In genomic region chrX:106766812-106767211, GRCm38 (mm10) we compare ENCODE assay signal across 11 mouse cellular contexts.
A peak's percentile ranks its signal among the peaks of the same experiment; 100 is the strongest.
DNase-seq lines count a peak whose midpoint lies in the region; ATAC-seq lines count a peak whose summit lies in the region.
"Had no signal": no experiment of that assay in that cellular context is flagged by ENCODE, and none has a peak within 500 bp of the region (broad histone marks: within the 10 kb centered on the region; RNA-seq: fewer than 3 reads in every experiment).

No protein-coding gene starts in this region.

- H3K4me2 ChIP-seq in midbrain, embryonic 14.5 days (ENCODE audit: low read length): no peak overlapping the region
- no peak overlapping the region for H3K4me2 ChIP-seq in midbrain, embryonic 11.5 days
- H3K4me2 ChIP-seq: embryonic facial prominence, embryonic 12.5 days had no signal

- 18% methylated on average over 1 of the region's 1 CpGs for WGBS in midbrain, embryonic 14.5 days
- WGBS in midbrain, embryonic 11.5 days: 16% methylated on average over 1 of the region's 1 CpGs

- ATAC-seq in midbrain, embryonic 14.5 days (ENCODE audit: low FRiP score, low TSS enrichment): no peak
- no peak for ATAC-seq in midbrain, embryonic 11.5 days (ENCODE audit: low FRiP score)
- ATAC-seq in common myeloid progenitor, adult 5-6 weeks (replicated peaks; ENCODE audit: low read depth, poor library complexity, severe bottlenecking): peak; percentile 72

- no peaks in the 10 kb centered on the region for H3K4me1 ChIP-seq in midbrain, embryonic 14.5 days (ENCODE audit: control insufficient read depth, insufficient read depth, low read length)
- no peaks in the 10 kb centered on the region for H3K4me1 ChIP-seq in midbrain, embryonic 11.5 days (ENCODE audit: control insufficient read depth, insufficient read depth, low read length)
- H3K4me1 ChIP-seq: embryonic facial prominence, embryonic 12.5 days had no signal

- no peak overlapping the region for H3K9ac ChIP-seq in midbrain, embryonic 14.5 days (replicated peaks; ENCODE audit: low read length)
- no peak overlapping the region for H3K9ac ChIP-seq in midbrain, embryonic 11.5 days (ENCODE audit: low read length)
- H3K9ac ChIP-seq: embryonic facial prominence, embryonic 12.5 days had no signal

- peak; percentile 4 to 28 for DNase-seq in heart, postnatal 10 days
- DNase-seq in heart, postnatal 25 days (ENCODE audit: low spot score): no peak
- peak; percentile 44 for DNase-seq in midbrain, embryonic 14.5 days
- DNase-seq in midbrain, embryonic 11.5 days (ENCODE audit: low spot score, missing footprints): no peak
- peak; percentile 4 for DNase-seq in retina, postnatal 1 day
- DNase-seq in c-Kit-positive CD71-positive TER-119-positive erythroid progenitor cells, embryonic 14.5 days (ENCODE audit: low spot score): no peak
- no peak for DNase-seq in urinary bladder, adult 18-20 months (ENCODE audit: low spot score in 2 of 2)
- DNase-seq: gastrocnemius, postnatal 36 days; right cerebral cortex, postnatal 4 days had no signal

- no peaks in the 10 kb centered on the region for H3K36me3 ChIP-seq in midbrain, embryonic 14.5 days (ENCODE audit: control insufficient read depth, insufficient read depth, low read length)
- no peaks in the 10 kb centered on the region for H3K36me3 ChIP-seq in midbrain, embryonic 11.5 days (ENCODE audit: control insufficient read depth, insufficient read depth, low read length)
- H3K36me3 ChIP-seq: embryonic facial prominence, embryonic 12.5 days had no signal

- no peak overlapping the region for H3K4me3 ChIP-seq in midbrain, embryonic 14.5 days (replicated peaks; ENCODE audit: low read depth, low read length)
- H3K4me3 ChIP-seq in midbrain, embryonic 11.5 days (ENCODE audit: low read depth, low read length): no peak overlapping the region
- H3K4me3 ChIP-seq: embryonic facial prominence, embryonic 12.5 days had no signal

- no peaks in the 10 kb centered on the region for H3K27me3 ChIP-seq in midbrain, embryonic 14.5 days (ENCODE audit: control insufficient read depth, insufficient read depth, low read length)
- no peaks in the 10 kb centered on the region for H3K27me3 ChIP-seq in midbrain, embryonic 11.5 days (ENCODE audit: control insufficient read depth, insufficient read depth, low read length)
- H3K27me3 ChIP-seq: embryonic facial prominence, embryonic 12.5 days had no signal

- no peak overlapping the region for H3K27ac ChIP-seq in midbrain, embryonic 14.5 days (replicated peaks; ENCODE audit: low read depth, low read length)
- no peak overlapping the region for H3K27ac ChIP-seq in midbrain, embryonic 11.5 days (ENCODE audit: low read depth, low read length)
- H3K27ac ChIP-seq: embryonic facial prominence, embryonic 12.5 days had no signal

- H3K9me3 ChIP-seq in midbrain, embryonic 14.5 days (ENCODE audit: control insufficient read depth, low read length): no peaks in the 10 kb centered on the region
- no peaks in the 10 kb centered on the region for H3K9me3 ChIP-seq in midbrain, embryonic 11.5 days (ENCODE audit: control insufficient read depth, low read length)
- H3K9me3 ChIP-seq: embryonic facial prominence, embryonic 12.5 days had no signal

- intact Hi-C loops in heart, postnatal 10 days (cut with DNase I): loop anchor here (2.0 kb wide), 1 partner anchor 186 kb away; no protein-coding TSS in a partner anchor
- intact Hi-C loops in heart, postnatal 25 days (cut with DNase I): loop anchor here (2.0 to 10.0 kb wide), 2 partner anchors 186 to 282 kb away; partner anchors contain the start of gene Fndc3c1

Comparison
In these comparisons a context has a peak if more than half of its experiments do, and no peak if none do; other contexts are left out.
1. DNase-seq: peak in heart, postnatal 10 days (2 of 2), midbrain, embryonic 14.5 days (single experiment) and retina, postnatal 1 day (single experiment); none in heart, postnatal 25 days (single experiment), midbrain, embryonic 11.5 days (single experiment), c-Kit-positive CD71-positive TER-119-positive erythroid progenitor cells, embryonic 14.5 days (single experiment) and urinary bladder, adult 18-20 months (0 of 2).